Mouse (Mus musculus): Measurements from ENCODE around the gene Ssb.

GRCm38 (mm10) chr2:69857882-69858281, 3.5 kb upstream of the Ssb start:
- TF ChIP-seq CTCF (IDR thresholded peaks at IDR 0.05; ENCODE audit: low read depth, low read length) (peak; percentile 33), POLR2A (IDR thresholded peaks at IDR 0.05; ENCODE audit: insufficient read depth, low read length) (no peak), EP300 (IDR thresholded peaks at IDR 0.05; ENCODE audit: insufficient read depth, low read depth, low read length) (no peak)
